Comparison of ENCODE assay signal across 8 mouse cellular contexts in genomic region chr2:173306734-173307525, GRCm38 (mm10). TPM values are rescaled to one million over a fixed set of nuclear protein-coding genes. Genes with fewer than 3 reads are reported as not detected.
DNase-seq lines count a peak whose midpoint lies in the region; ATAC-seq and TF ChIP-seq lines count a peak whose summit lies in the region.

No protein-coding gene starts in this region.

- H3K4me3 ChIP-seq in forebrain, embryonic 16.5 days (replicated peaks; ENCODE audit: low read length) = no peak overlapping the region
- H3K4me3 ChIP-seq in lung, postnatal 0 days (ENCODE audit: low read depth, low read length) = no peak overlapping the region

- peaks cover 21% of the 10 kb centered on the region for H3K4me1 ChIP-seq in forebrain, embryonic 16.5 days (replicated peaks; ENCODE audit: control insufficient read depth, insufficient read depth, low read length)
- H3K4me1 ChIP-seq in lung, postnatal 0 days (ENCODE audit: insufficient read depth, low read depth, low read length) = peaks cover 3% of the 10 kb centered on the region; the same call in 1 of the 2 replicates

- no peak for TF ChIP-seq CTCF in lung, postnatal 0 days (IDR thresholded peaks at IDR 0.05)

- H3K36me3 ChIP-seq in forebrain, embryonic 16.5 days (ENCODE audit: control insufficient read depth, insufficient read depth) = no peaks in the 10 kb centered on the region
- no peaks in the 10 kb centered on the region for H3K36me3 ChIP-seq in lung, postnatal 0 days (ENCODE audit: insufficient read depth, low read length)

- WGBS in forebrain, embryonic 16.5 days = 15% methylated on average over 8 of the region's 11 CpGs
- 35% methylated on average over 9 of the region's 11 CpGs for WGBS in lung, postnatal 0 days

- H3K27me3 ChIP-seq in forebrain, embryonic 16.5 days (replicated peaks; ENCODE audit: control insufficient read depth, insufficient read depth, low read length) = no peaks in the 10 kb centered on the region
- no peaks in the 10 kb centered on the region for H3K27me3 ChIP-seq in lung, postnatal 0 days (replicated peaks; ENCODE audit: insufficient read depth, low read length)

- H3K9me3 ChIP-seq in forebrain, embryonic 16.5 days (ENCODE audit: control insufficient read depth, low read length) = no peaks in the 10 kb centered on the region
- no peaks in the 10 kb centered on the region for H3K9me3 ChIP-seq in lung, postnatal 0 days (ENCODE audit: low read length)

- peak overlapping the region; percentile 58 for H3K27ac ChIP-seq in forebrain, embryonic 16.5 days (ENCODE audit: low read length)
- no peak overlapping the region for H3K27ac ChIP-seq in lung, postnatal 0 days (ENCODE audit: low read length)

- DNase-seq in B cell, adult 2 months = peak; percentile 37 to 53
- peak; percentile 71 for DNase-seq in brain, embryonic 18.5 days (ENCODE audit: low read depth, low spot score)
- peak; percentile 86 for DNase-seq in heart, postnatal 10 days
- DNase-seq in kidney, postnatal 36 days = peak; percentile 63 to 81
- DNase-seq in lung, postnatal 0 days (ENCODE audit: low spot score) = peak; percentile 61
- peak; percentile 95 for DNase-seq in retina, postnatal 1 day

- intact Hi-C loops in heart, postnatal 10 days (cut with DNase I) = no loop called here

- H3K4me2 ChIP-seq in forebrain, embryonic 16.5 days (ENCODE audit: low read length) = peak overlapping the region; percentile 54
- no peak overlapping the region for H3K4me2 ChIP-seq in lung, postnatal 0 days (replicated peaks; ENCODE audit: low read depth, low read length)

- no peak for TF ChIP-seq EP300 in lung, postnatal 0 days (IDR thresholded peaks at IDR 0.05)

- H3K9ac ChIP-seq in forebrain, embryonic 16.5 days (replicated peaks; ENCODE audit: low read depth, low read length) = no peak overlapping the region
- H3K9ac ChIP-seq in lung, postnatal 0 days (replicated peaks; ENCODE audit: low read depth) = no peak overlapping the region

- peak; percentile 96 for ATAC-seq in forebrain, embryonic 16.5 days
- ATAC-seq in lung, postnatal 0 days = peak; percentile 88
- no peak for ATAC-seq in activated CD4-positive, CD25-positive, alpha-beta regulatory T cell, adult 4 months

RNA-seq across cellular contexts. Expression of gene Pmepa1, which starts 30.6 kb away (rescaled TPM):
- 7.2 and 7.3 TPM in 2 replicates for polyA plus RNA-seq in forebrain, embryonic 16.5 days (2015; fragmentation: Nextera tagmentation; extraction: Ambion mirVana)
- 10 to 100 TPM; 55.1 to 57.2 TPM for total RNA-seq in heart, postnatal 10 days (2021)
- 9.8 and 11.1 TPM in 2 replicates for polyA plus RNA-seq in lung, postnatal 0 days (2015; fragmentation: Nextera tagmentation; extraction: Ambion mirVana)
- 10 to 100 TPM in 1 of 2 experiments, 1 to 10 TPM in 1; 8.8 to 12.2 TPM for polyA plus RNA-seq in activated CD4-positive, CD25-positive, alpha-beta regulatory T cell, adult 4 months (2017; shearing (Covaris generic))

Comparison
In these comparisons a context has a peak if more than half of its experiments do, and no peak if none do; other contexts are left out.
1. DNase-seq: peak in every context shown above with its lines; median percentile 95 in retina, postnatal 1 day; 86 in heart, postnatal 10 days; 72 in kidney, postnatal 36 days; 71 in brain, embryonic 18.5 days; 61 in lung, postnatal 0 days; 45 in B cell, adult 2 months.